Mouse (Mus musculus) forebrain, embryonic 16.5 days (tissue): ENCODE data around the gene Acta2. TPM values are rescaled to one million over a fixed set of nuclear protein-coding genes. Genes with fewer than 3 reads are reported as not detected.

Experiments used
- ATAC-seq: fragments of 200-750 bp; cut with Nextera tagmentation; 2 replicates; pipeline ENCODE4 v1.8.0; 2017; ENCODE audit warnings: mild to moderate bottlenecking, moderate library complexity
- H3K27ac ChIP-seq: fragments of 300-500 bp; sonication (generic); 2 replicates; pipeline ENCODE4 v1.5.1; 2014; ENCODE audit warnings: low read length, control low read depth
- H3K27me3 ChIP-seq: fragments of 300-500 bp; sonication (generic); replicated peaks from 2 replicates; pipeline ENCODE4 v1.6.1; 2014; ENCODE audit warnings: low read length; ENCODE audit not compliant: control insufficient read depth, insufficient read depth
- H3K36me3 ChIP-seq: fragments of 300-500 bp; sonication (generic); 2 replicates; pipeline ENCODE4 v1.6.1; 2014; ENCODE audit not compliant: control insufficient read depth, insufficient read depth
- H3K4me1 ChIP-seq: fragments of 300-500 bp; sonication (generic); replicated peaks from 2 replicates; pipeline ENCODE4 v1.6.1; 2014; ENCODE audit warnings: low read length; ENCODE audit not compliant: control insufficient read depth, insufficient read depth
- H3K4me2 ChIP-seq: fragments of 300-500 bp; sonication (generic); 2 replicates; pipeline ENCODE4 v1.6.1; 2014; ENCODE audit warnings: mild to moderate bottlenecking, low read length, control low read depth
- H3K4me3 ChIP-seq: fragments of 300-500 bp; sonication (generic); replicated peaks from 2 replicates; pipeline ENCODE4 v1.5.1; 2014; ENCODE audit warnings: mild to moderate bottlenecking, low read length, control low read depth
- H3K9ac ChIP-seq: fragments of 300-500 bp; sonication (generic); replicated peaks from 2 replicates; pipeline ENCODE4 v1.6.1; 2014; ENCODE audit warnings: low read depth, low read length, control low read depth
- H3K9me3 ChIP-seq: fragments of 300-500 bp; sonication (generic); 2 replicates; pipeline ENCODE4 v1.6.1; 2016; ENCODE audit warnings: low read length; ENCODE audit not compliant: control insufficient read depth
- WGBS: fragments of 180-500 bp; shearing (Covaris S2); extraction: QIAGEN DNeasy Blood & Tissue Kit; methylation state at CpG from one replicate; pipeline ENCODE4 v1.1.7; 2014; 5-methylcytosine and 5-hydroxymethylcytosine counted together
- polyA plus RNA-seq: library from polyadenylated mRNA; unstranded; fragments of >200 nt; fragmentation: Nextera tagmentation; extraction: Ambion mirVana; gene quantifications from 2 replicates; pipeline ENCODE4 v1.2.1, GENCODE M21; 2015

The Acta2 gene
- polyA plus RNA-seq, 1 experiment from 2014 or later: 9.1 TPM

GRCm38 (mm10) chr19:34291379-34291778 is 36.0 kb upstream of the Acta2 start:
- H3K36me3 ChIP-seq: no peaks in the 10 kb centered on the region
- no peak for ATAC-seq
- peaks cover 3% of the 10 kb centered on the region; the same call in 1 of the 2 replicates for H3K27me3 ChIP-seq
- H3K9ac ChIP-seq: no peak overlapping the region
- WGBS: 76% methylated on average over 8 of the region's 8 CpGs
- no peak overlapping the region for H3K4me3 ChIP-seq
- H3K27ac ChIP-seq: no peak overlapping the region
- H3K4me2 ChIP-seq: no peak overlapping the region
- peaks cover 12% of the 10 kb centered on the region for H3K4me1 ChIP-seq
- no peaks in the 10 kb centered on the region for H3K9me3 ChIP-seq

GRCm38 (mm10) chr19:34290872-34291341 is 35.5 kb upstream of the Acta2 start:
- H3K27me3 ChIP-seq: peaks cover 3% of the 10 kb centered on the region; the same call in 1 of the 2 replicates
- peaks cover 12% of the 10 kb centered on the region for H3K4me1 ChIP-seq
- ATAC-seq: peak; percentile 21
- WGBS: 17% methylated on average over 15 of the region's 15 CpGs
- peak overlapping the region; percentile 86 for H3K4me2 ChIP-seq
- no peak overlapping the region for H3K27ac ChIP-seq
- H3K36me3 ChIP-seq: no peaks in the 10 kb centered on the region
- H3K9ac ChIP-seq: peak overlapping the region; percentile 44
- H3K9me3 ChIP-seq: no peaks in the 10 kb centered on the region
- H3K4me3 ChIP-seq: peak overlapping the region; percentile 44

- Histone ChIP-seq H3K36me3 (no peaks in the 10 kb centered on the region), H3K4me1 (peaks cover 12% of the 10 kb centered on the region), H3K9ac (peak within 1 kb of the TSS; percentile 44), H3K4me3 (peak within 1 kb of the TSS; percentile 44), H3K27ac (no peak within 1 kb of the TSS), H3K9me3 (no peaks in the 10 kb centered on the region), H3K27me3 (peaks cover 3% of the 10 kb centered on the region; the same call in 1 of the 2 replicates), H3K4me2 (peak within 1 kb of the TSS; percentile 86)
- WGBS: 2% methylated on average over 19 of the region's 19 CpGs
- peak; percentile 98 for ATAC-seq
Measured at GRCm38 (mm10) chr19:34289948-34290789, 34.8 kb upstream of the Acta2 start, which contains the start of gene Fas. TSS of gene Fas (plus strand) at chr19:34290666.

- H3K27me3 ChIP-seq: peaks cover 3% of the 10 kb centered on the region; the same call in 1 of the 2 replicates
- H3K4me3 ChIP-seq: no peak overlapping the region
- no peaks in the 10 kb centered on the region for H3K36me3 ChIP-seq
- H3K9ac ChIP-seq: no peak overlapping the region
- no peak overlapping the region for H3K4me2 ChIP-seq
- 100% methylated on average over 1 of the region's 1 CpGs for WGBS
- H3K4me1 ChIP-seq: peaks cover 12% of the 10 kb centered on the region
- no peaks in the 10 kb centered on the region for H3K9me3 ChIP-seq
- no peak for ATAC-seq
- H3K27ac ChIP-seq: no peak overlapping the region
Measured at GRCm38 (mm10) chr19:34288696-34289095, 33.3 kb upstream of the Acta2 start.

GRCm38 (mm10) chr19:34287656-34288415 is 32.4 kb upstream of the Acta2 start:
- H3K27ac ChIP-seq: no peak overlapping the region
- no peak for ATAC-seq
- H3K9me3 ChIP-seq: no peaks in the 10 kb centered on the region
- H3K36me3 ChIP-seq: no peaks in the 10 kb centered on the region
- peaks cover 12% of the 10 kb centered on the region for H3K4me1 ChIP-seq
- H3K4me3 ChIP-seq: no peak overlapping the region
- no peak overlapping the region for H3K4me2 ChIP-seq
- peaks cover 3% of the 10 kb centered on the region; the same call in 1 of the 2 replicates for H3K27me3 ChIP-seq
- H3K9ac ChIP-seq: no peak overlapping the region
- 86% methylated on average over 13 of the region's 13 CpGs for WGBS

- Histone ChIP-seq H3K27me3 (peaks cover 3% of the 10 kb centered on the region; the same call in 1 of the 2 replicates), H3K9ac (no peak overlapping the region), H3K27ac (no peak overlapping the region), H3K9me3 (no peaks in the 10 kb centered on the region), H3K36me3 (no peaks in the 10 kb centered on the region), H3K4me1 (peaks cover 12% of the 10 kb centered on the region), H3K4me2 (no peak overlapping the region), H3K4me3 (no peak overlapping the region)
- ATAC-seq: no peak
Measured at GRCm38 (mm10) chr19:34287221-34287620, 31.8 kb upstream of the Acta2 start.

- ATAC-seq: no peak
- H3K4me1 ChIP-seq: no peaks in the 10 kb centered on the region
- H3K4me2 ChIP-seq: no peak overlapping the region
- H3K27ac ChIP-seq: no peak overlapping the region
- no peak overlapping the region for H3K4me3 ChIP-seq
- no peak overlapping the region for H3K9ac ChIP-seq
- H3K27me3 ChIP-seq: no peaks in the 10 kb centered on the region
- WGBS: 63% methylated on average over 2 of the region's 2 CpGs
- no peaks in the 10 kb centered on the region for H3K9me3 ChIP-seq
- H3K36me3 ChIP-seq: no peaks in the 10 kb centered on the region
Measured at GRCm38 (mm10) chr19:34284826-34285225, 29.4 kb upstream of the Acta2 start.

GRCm38 (mm10) chr19:34284383-34284782 is 29.0 kb upstream of the Acta2 start:
- H3K9me3 ChIP-seq: no peaks in the 10 kb centered on the region
- ATAC-seq: no peak
- no peak overlapping the region for H3K9ac ChIP-seq
- H3K27ac ChIP-seq: no peak overlapping the region
- H3K4me2 ChIP-seq: no peak overlapping the region; the same call in 1 of the 2 replicates
- WGBS: 69% methylated on average over 10 of the region's 10 CpGs
- no peaks in the 10 kb centered on the region for H3K4me1 ChIP-seq
- H3K4me3 ChIP-seq: no peak overlapping the region
- H3K27me3 ChIP-seq: no peaks in the 10 kb centered on the region
- H3K36me3 ChIP-seq: no peaks in the 10 kb centered on the region

- no peaks in the 10 kb centered on the region for H3K9me3 ChIP-seq
- ATAC-seq: no peak
- H3K27ac ChIP-seq: no peak overlapping the region
- 74% methylated on average over 6 of the region's 6 CpGs for WGBS
- H3K4me3 ChIP-seq: no peak overlapping the region
- H3K9ac ChIP-seq: no peak overlapping the region
- no peaks in the 10 kb centered on the region for H3K4me1 ChIP-seq
- H3K36me3 ChIP-seq: no peaks in the 10 kb centered on the region
- no peak overlapping the region for H3K4me2 ChIP-seq
- H3K27me3 ChIP-seq: no peaks in the 10 kb centered on the region
Measured at GRCm38 (mm10) chr19:34283614-34284013, 28.2 kb upstream of the Acta2 start.
